Mouse (Mus musculus): ENCODE measurements around the gene Klc4. TPM values are rescaled to one million over a fixed set of nuclear protein-coding genes. Genes with fewer than 3 reads are reported as not detected.

Gene Klc4
- polyA plus RNA-seq, 1 experiment from 2014 or later, result 38.4 TPM

GRCm38 (mm10) chr17:46628791-46629684, 16.8 kb downstream of the Klc4 start, which contains the start of gene Ptk7:
Gene Ptk7 (minus strand): TSS chr17:46629504.
- H3K4me1 ChIP-seq (ENCODE audit: control insufficient read depth, insufficient read depth, low read length), result peaks cover 36% of the 10 kb centered on the region
- peak within 1 kb of the TSS; percentile 78 for H3K27ac ChIP-seq (ENCODE audit: low read depth, low read length)
- WGBS, result under 1% methylated on average over 75 of the region's 90 CpGs
- H3K9me3 ChIP-seq (ENCODE audit: control insufficient read depth, low read length), result no peaks in the 10 kb centered on the region
- peak within 1 kb of the TSS; percentile 84 for H3K9ac ChIP-seq (ENCODE audit: low read length)
- H3K4me2 ChIP-seq (ENCODE audit: low read depth), result peak within 1 kb of the TSS; percentile 57
- ATAC-seq (ENCODE audit: insufficient read depth, low FRiP score, low TSS enrichment) (peak; percentile 76), DNase-seq (ENCODE audit: low spot score) (peak; percentile 91)
- H3K36me3 ChIP-seq (ENCODE audit: control insufficient read depth, insufficient read depth, low read length), result peaks cover 2% of the 10 kb centered on the region; the same call in 1 of the 2 replicates
- H3K27me3 ChIP-seq (ENCODE audit: control insufficient read depth, insufficient read depth, low read length), result no peaks in the 10 kb centered on the region
- H3K4me3 ChIP-seq (ENCODE audit: low read depth, low read length), result peak within 1 kb of the TSS; percentile 88

- Histone ChIP-seq H3K4me3 (ENCODE audit: low read depth, low read length) (peak overlapping the region; percentile 88), H3K4me1 (ENCODE audit: control insufficient read depth, insufficient read depth, low read length) (peaks cover 39% of the 10 kb centered on the region), H3K9me3 (ENCODE audit: control insufficient read depth, low read length) (no peaks in the 10 kb centered on the region), H3K36me3 (ENCODE audit: control insufficient read depth, insufficient read depth, low read length) (peaks cover 2% of the 10 kb centered on the region; the same call in 1 of the 2 replicates), H3K27ac (ENCODE audit: low read depth, low read length) (peak overlapping the region; percentile 78), H3K27me3 (ENCODE audit: control insufficient read depth, insufficient read depth, low read length) (no peaks in the 10 kb centered on the region), H3K9ac (ENCODE audit: low read length) (peak overlapping the region; percentile 84), H3K4me2 (ENCODE audit: low read depth) (peak overlapping the region; percentile 57)
- 0% methylated on average over 13 of the region's 13 CpGs for WGBS
- peak; percentile 59 for DNase-seq (ENCODE audit: low spot score)
- ATAC-seq (ENCODE audit: insufficient read depth, low FRiP score, low TSS enrichment), result 0 out of 2 replicates have a peak, but pooled peaks have one; percentile 8
These were observed 17.4 kb downstream of the Klc4 start for GRCm38 (mm10) chr17:46628471-46628790.

GRCm38 (mm10) chr17:46627409-46627808, 18.4 kb downstream of the Klc4 start:
- DNase-seq (ENCODE audit: low spot score) (no peak), ATAC-seq (ENCODE audit: insufficient read depth, low FRiP score, low TSS enrichment) (no peak)
- Histone ChIP-seq H3K27me3 (ENCODE audit: control insufficient read depth, insufficient read depth, low read length) (no peaks in the 10 kb centered on the region), H3K4me1 (ENCODE audit: control insufficient read depth, insufficient read depth, low read length) (peaks cover 44% of the 10 kb centered on the region), H3K27ac (ENCODE audit: low read depth, low read length) (no peak overlapping the region), H3K9me3 (ENCODE audit: control insufficient read depth, low read length) (no peaks in the 10 kb centered on the region), H3K9ac (ENCODE audit: low read length) (peak overlapping the region; percentile 84; the same call in 1 of the 2 replicates), H3K4me2 (ENCODE audit: low read depth) (peak overlapping the region; percentile 57), H3K36me3 (ENCODE audit: control insufficient read depth, insufficient read depth, low read length) (no peaks in the 10 kb centered on the region; the same call in 1 of the 2 replicates), H3K4me3 (ENCODE audit: low read depth, low read length) (peak overlapping the region; percentile 88)
- 24% methylated on average over 6 of the region's 6 CpGs for WGBS

GRCm38 (mm10) chr17:46624598-46624997, 21.2 kb downstream of the Klc4 start:
- H3K4me3 ChIP-seq (ENCODE audit: low read depth, low read length), result no peak overlapping the region
- no peak overlapping the region for H3K9ac ChIP-seq (ENCODE audit: low read length)
- no peaks in the 10 kb centered on the region for H3K9me3 ChIP-seq (ENCODE audit: control insufficient read depth, low read length)
- ATAC-seq (ENCODE audit: insufficient read depth, low FRiP score, low TSS enrichment), result no peak
- H3K27ac ChIP-seq (ENCODE audit: low read depth, low read length), result no peak overlapping the region
- no peaks in the 10 kb centered on the region for H3K27me3 ChIP-seq (ENCODE audit: control insufficient read depth, insufficient read depth, low read length)
- WGBS, result 50% methylated on average over 12 of the region's 12 CpGs
- DNase-seq (ENCODE audit: low spot score), result no peak
- H3K4me1 ChIP-seq (ENCODE audit: control insufficient read depth, insufficient read depth, low read length), result peaks cover 46% of the 10 kb centered on the region
- H3K4me2 ChIP-seq (ENCODE audit: low read depth), result peak overlapping the region; percentile 14; the same call in 1 of the 2 replicates
- no peaks in the 10 kb centered on the region for H3K36me3 ChIP-seq (ENCODE audit: control insufficient read depth, insufficient read depth, low read length)

GRCm38 (mm10) chr17:46623819-46624557, 21.8 kb downstream of the Klc4 start:
- H3K9me3 ChIP-seq (ENCODE audit: control insufficient read depth, low read length), result no peaks in the 10 kb centered on the region
- H3K27ac ChIP-seq (ENCODE audit: low read depth, low read length), result no peak overlapping the region
- ATAC-seq (ENCODE audit: insufficient read depth, low FRiP score, low TSS enrichment) (no peak), DNase-seq (ENCODE audit: low spot score) (no peak)
- no peaks in the 10 kb centered on the region for H3K27me3 ChIP-seq (ENCODE audit: control insufficient read depth, insufficient read depth, low read length)
- 23% methylated on average over 10 of the region's 10 CpGs for WGBS
- H3K4me3 ChIP-seq (ENCODE audit: low read depth, low read length), result no peak overlapping the region
- H3K4me2 ChIP-seq (ENCODE audit: low read depth), result peak overlapping the region; percentile 14; the same call in 1 of the 2 replicates
- peaks cover 50% of the 10 kb centered on the region for H3K4me1 ChIP-seq (ENCODE audit: control insufficient read depth, insufficient read depth, low read length)
- H3K36me3 ChIP-seq (ENCODE audit: control insufficient read depth, insufficient read depth, low read length), result no peaks in the 10 kb centered on the region
- H3K9ac ChIP-seq (ENCODE audit: low read length), result no peak overlapping the region; the same call in 1 of the 2 replicates

- ATAC-seq (ENCODE audit: insufficient read depth, low FRiP score, low TSS enrichment) (no peak), DNase-seq (ENCODE audit: low spot score) (no peak)
- Histone ChIP-seq H3K9ac (ENCODE audit: low read length) (no peak overlapping the region), H3K4me3 (ENCODE audit: low read depth, low read length) (no peak overlapping the region), H3K27ac (ENCODE audit: low read depth, low read length) (no peak overlapping the region), H3K4me1 (ENCODE audit: control insufficient read depth, insufficient read depth, low read length) (peaks cover 61% of the 10 kb centered on the region), H3K36me3 (ENCODE audit: control insufficient read depth, insufficient read depth, low read length) (no peaks in the 10 kb centered on the region), H3K27me3 (ENCODE audit: control insufficient read depth, insufficient read depth, low read length) (no peaks in the 10 kb centered on the region), H3K4me2 (ENCODE audit: low read depth) (no peak overlapping the region), H3K9me3 (ENCODE audit: control insufficient read depth, low read length) (no peaks in the 10 kb centered on the region)
- 75% methylated on average over 11 of the region's 11 CpGs for WGBS
These were observed 23.6 kb downstream of the Klc4 start for GRCm38 (mm10) chr17:46622269-46622668.

GRCm38 (mm10) chr17:46621324-46621723, 24.5 kb downstream of the Klc4 start:
- no peak for ATAC-seq (ENCODE audit: insufficient read depth, low FRiP score, low TSS enrichment)
- Histone ChIP-seq H3K9ac (ENCODE audit: low read length) (no peak overlapping the region), H3K36me3 (ENCODE audit: control insufficient read depth, insufficient read depth, low read length) (no peaks in the 10 kb centered on the region), H3K4me3 (ENCODE audit: low read depth, low read length) (no peak overlapping the region), H3K27ac (ENCODE audit: low read depth, low read length) (no peak overlapping the region), H3K9me3 (ENCODE audit: control insufficient read depth, low read length) (no peaks in the 10 kb centered on the region), H3K4me2 (ENCODE audit: low read depth) (no peak overlapping the region), H3K4me1 (ENCODE audit: control insufficient read depth, insufficient read depth, low read length) (peaks cover 59% of the 10 kb centered on the region), H3K27me3 (ENCODE audit: control insufficient read depth, insufficient read depth, low read length) (no peaks in the 10 kb centered on the region)
- no peak for DNase-seq (ENCODE audit: low spot score)
- WGBS, result 74% methylated on average over 15 of the region's 15 CpGs

- Histone ChIP-seq H3K27me3 (ENCODE audit: control insufficient read depth, insufficient read depth, low read length) (no peaks in the 10 kb centered on the region), H3K27ac (ENCODE audit: low read depth, low read length) (peak overlapping the region; percentile 83), H3K36me3 (ENCODE audit: control insufficient read depth, insufficient read depth, low read length) (no peaks in the 10 kb centered on the region), H3K4me3 (ENCODE audit: low read depth, low read length) (no peak overlapping the region), H3K9me3 (ENCODE audit: control insufficient read depth, low read length) (no peaks in the 10 kb centered on the region), H3K4me2 (ENCODE audit: low read depth) (peak overlapping the region; percentile 9), H3K9ac (ENCODE audit: low read length) (peak overlapping the region; percentile 63), H3K4me1 (ENCODE audit: control insufficient read depth, insufficient read depth, low read length) (peaks cover 58% of the 10 kb centered on the region)
- DNase-seq (ENCODE audit: low spot score) (no peak), ATAC-seq (ENCODE audit: insufficient read depth, low FRiP score, low TSS enrichment) (no peak)
- 18% methylated on average over 16 of the region's 16 CpGs for WGBS
These were observed 26.0 kb downstream of the Klc4 start for GRCm38 (mm10) chr17:46619683-46620357.
